Mouse (Mus musculus): ENCODE measurements around the gene Rbm20. TPM values are rescaled to one million over a fixed set of nuclear protein-coding genes. Genes with fewer than 3 reads are reported as not detected.
"Not testable (repeated sequence)": the region's sequence is repeated elsewhere in the genome, so short reads cannot be mapped to it uniquely, and the experiment has no call there.

Gene Rbm20
- polyA plus RNA-seq, 1 experiment from 2014 or later: 0.33 TPM

GRCm38 (mm10) chr19:53903507-53904321, 226.6 kb downstream of the Rbm20 start:
- H3K9ac ChIP-seq: peak overlapping the region; percentile 90
- H3K27ac ChIP-seq: peak overlapping the region; percentile 86
- H3K27me3 ChIP-seq: no peaks in the 10 kb centered on the region
- no peaks in the 10 kb centered on the region for H3K9me3 ChIP-seq (replicated peaks)
- H3K4me1 ChIP-seq (replicated peaks): peaks cover 45% of the 10 kb centered on the region
- peak overlapping the region; percentile 86 for H3K4me2 ChIP-seq
- H3K36me3 ChIP-seq: no peaks in the 10 kb centered on the region
- DNase-seq: peak; percentile 38
- under 1% methylated on average over 76 of the region's 83 CpGs for WGBS (ENCODE audit: insufficient replicate concordance)
- H3K4me3 ChIP-seq (replicated peaks): peak overlapping the region; percentile 94
- peak; percentile 55 for ATAC-seq (ENCODE audit: low read depth)

- Histone ChIP-seq H3K4me2 (peak overlapping the region; percentile 86), H3K4me1 (replicated peaks) (peaks cover 45% of the 10 kb centered on the region), H3K36me3 (peaks cover 6% of the 10 kb centered on the region), H3K4me3 (replicated peaks) (peak overlapping the region; percentile 94), H3K9ac (peak overlapping the region; percentile 90), H3K27me3 (no peaks in the 10 kb centered on the region), H3K27ac (peak overlapping the region; percentile 86), H3K9me3 (replicated peaks) (no peaks in the 10 kb centered on the region)
- DNase-seq (no peak), ATAC-seq (ENCODE audit: low read depth) (no peak)
- 45% methylated on average over 7 of the region's 7 CpGs for WGBS (ENCODE audit: insufficient replicate concordance)
These were observed 227.9 kb downstream of the Rbm20 start for GRCm38 (mm10) chr19:53904833-53905480.

GRCm38 (mm10) chr19:53906033-53906702, 229.1 kb downstream of the Rbm20 start:
- H3K9ac ChIP-seq: peak overlapping the region; percentile 8; the same call in 1 of the 2 replicates
- peaks cover 6% of the 10 kb centered on the region for H3K36me3 ChIP-seq
- WGBS (ENCODE audit: insufficient replicate concordance): 45% methylated on average over 6 of the region's 6 CpGs
- peaks cover 43% of the 10 kb centered on the region for H3K4me1 ChIP-seq (replicated peaks)
- no peak for ATAC-seq (ENCODE audit: low read depth)
- H3K27ac ChIP-seq: 0 out of 2 replicates have a peak overlapping the region, but pooled peaks have one; percentile 18
- peak overlapping the region; percentile 30 for H3K4me2 ChIP-seq
- 0 out of 2 replicates have a peak overlapping the region, but pooled peaks have one; percentile 8 for H3K4me3 ChIP-seq (replicated peaks)
- no peaks in the 10 kb centered on the region for H3K27me3 ChIP-seq
- no peaks in the 10 kb centered on the region for H3K9me3 ChIP-seq (replicated peaks)
- no peak for DNase-seq

- H3K36me3 ChIP-seq; H3K27me3 ChIP-seq; H3K4me3 ChIP-seq (replicated peaks); H3K4me2 ChIP-seq; ATAC-seq (ENCODE audit: low read depth); DNase-seq; H3K9ac ChIP-seq; H3K9me3 ChIP-seq (replicated peaks); H3K27ac ChIP-seq: not testable (repeated sequence)
- peaks cover 38% of the 10 kb centered on the region for H3K4me1 ChIP-seq (replicated peaks)
These were observed 229.6 kb downstream of the Rbm20 start for GRCm38 (mm10) chr19:53906703-53907070.

- Histone ChIP-seq H3K27me3 (no peaks in the 10 kb centered on the region), H3K4me2 (no peak overlapping the region), H3K4me3 (replicated peaks) (no peak overlapping the region), H3K9me3 (replicated peaks) (no peaks in the 10 kb centered on the region), H3K36me3 (peaks cover 26% of the 10 kb centered on the region), H3K9ac (no peak overlapping the region), H3K4me1 (replicated peaks) (no peaks in the 10 kb centered on the region), H3K27ac (no peak overlapping the region)
- no peak for DNase-seq
- ATAC-seq (ENCODE audit: low read depth): no peak
- 91% methylated on average over 4 of the region's 4 CpGs for WGBS (ENCODE audit: insufficient replicate concordance)
These were observed 237.8 kb downstream of the Rbm20 start for GRCm38 (mm10) chr19:53914950-53915349.

Other genes starting within 250 kb of the Rbm20 start
- gene Dusp5, start 148.2 kb upstream of the Rbm20 start, polyA plus RNA-seq (2015; fragmentation: Nextera tagmentation; extraction: Ambion mirVana): 2.6 and 2.8 TPM in 2 replicates
- 256 and 281 TPM in 2 replicates for gene Nutf2-ps1, start 88.2 kb upstream of the Rbm20 start, polyA plus RNA-seq (2015; fragmentation: Nextera tagmentation; extraction: Ambion mirVana)
- 45.0 and 53.4 TPM in 2 replicates for gene Smc3, start 76.9 kb upstream of the Rbm20 start, polyA plus RNA-seq (2015; fragmentation: Nextera tagmentation; extraction: Ambion mirVana)
- 19.3 and 23.4 TPM in 2 replicates for gene Pdcd4, start 214.9 kb downstream of the Rbm20 start, polyA plus RNA-seq (2015; fragmentation: Nextera tagmentation; extraction: Ambion mirVana)